22 mouse cellular contexts compared by ENCODE assay signal in the genomic region with DNA sequence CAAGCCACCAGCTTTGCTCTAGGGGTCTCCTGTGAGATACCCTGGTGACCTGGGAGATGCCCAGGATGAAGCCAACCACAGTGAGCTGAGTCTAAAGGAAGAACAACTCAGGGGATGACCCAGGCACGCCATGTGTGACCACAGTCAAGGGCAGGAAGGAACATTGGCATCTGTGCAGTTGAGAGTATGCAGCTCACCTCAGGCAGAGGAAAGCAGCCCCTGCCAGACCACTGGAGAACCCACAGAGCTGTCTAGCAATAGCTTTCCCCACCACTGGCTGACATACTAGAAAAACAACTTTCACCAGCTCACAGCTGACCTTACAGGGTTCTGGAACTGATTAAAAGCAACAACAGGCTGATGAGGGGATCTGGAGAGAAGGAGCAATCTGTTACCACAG.
"Had no signal": no experiment of that assay in that cellular context is flagged by ENCODE, and none has a peak within 500 bp of the region (broad histone marks: within the 10 kb centered on the region; RNA-seq: fewer than 3 reads in every experiment).

No protein-coding gene starts in this region.

- ATAC-seq: liver, embryonic 12.5 days; midbrain, embryonic 15.5 days had no signal

- H3K4me1 ChIP-seq: kidney, embryonic 15.5 days; limb, embryonic 12.5 days; limb, embryonic 15.5 days; liver, embryonic 15.5 days; lung, embryonic 15.5 days; midbrain, embryonic 12.5 days; midbrain, embryonic 15.5 days; neural tube, embryonic 12.5 days; stomach, embryonic 15.5 days had no signal

- DNase-seq: kidney, adult 8-10 months; kidney, postnatal 10 days; kidney, postnatal 4 days; left cerebral cortex, postnatal 4 days; lung, adult 18-20 months; lung, postnatal 14 days; lung, postnatal 4 days; retina, postnatal 1 day; right cerebral cortex, postnatal 25 days; spleen, adult 18-20 months; thymus, postnatal 36 days had no signal

- H3K9me3 ChIP-seq: kidney, embryonic 15.5 days; limb, embryonic 12.5 days; limb, embryonic 15.5 days; liver, embryonic 12.5 days; liver, embryonic 15.5 days; lung, embryonic 15.5 days; midbrain, embryonic 12.5 days; midbrain, embryonic 15.5 days; neural tube, embryonic 12.5 days; neural tube, embryonic 15.5 days; stomach, embryonic 15.5 days had no signal

- H3K4me3 ChIP-seq: kidney, embryonic 15.5 days; limb, embryonic 12.5 days; limb, embryonic 15.5 days; liver, embryonic 12.5 days; liver, embryonic 15.5 days; lung, embryonic 15.5 days; midbrain, embryonic 12.5 days; midbrain, embryonic 15.5 days; neural tube, embryonic 12.5 days; neural tube, embryonic 15.5 days; stomach, embryonic 15.5 days had no signal

- H3K4me2 ChIP-seq: kidney, embryonic 15.5 days; limb, embryonic 12.5 days; limb, embryonic 15.5 days; liver, embryonic 12.5 days; liver, embryonic 15.5 days; lung, embryonic 15.5 days; midbrain, embryonic 12.5 days; midbrain, embryonic 15.5 days; neural tube, embryonic 12.5 days; neural tube, embryonic 15.5 days; stomach, embryonic 15.5 days had no signal

- H3K9ac ChIP-seq: kidney, embryonic 15.5 days; limb, embryonic 12.5 days; limb, embryonic 15.5 days; liver, embryonic 12.5 days; liver, embryonic 15.5 days; lung, embryonic 15.5 days; midbrain, embryonic 12.5 days; midbrain, embryonic 15.5 days; neural tube, embryonic 12.5 days; neural tube, embryonic 15.5 days; stomach, embryonic 15.5 days had no signal

- H3K27ac ChIP-seq: kidney, embryonic 15.5 days; limb, embryonic 12.5 days; limb, embryonic 15.5 days; liver, embryonic 12.5 days; liver, embryonic 15.5 days; lung, embryonic 15.5 days; midbrain, embryonic 12.5 days; midbrain, embryonic 15.5 days; neural tube, embryonic 12.5 days; neural tube, embryonic 15.5 days; stomach, embryonic 15.5 days had no signal

- H3K27me3 ChIP-seq: kidney, embryonic 15.5 days; limb, embryonic 12.5 days; limb, embryonic 15.5 days; liver, embryonic 12.5 days; liver, embryonic 15.5 days; lung, embryonic 15.5 days; midbrain, embryonic 12.5 days; midbrain, embryonic 15.5 days; neural tube, embryonic 12.5 days; neural tube, embryonic 15.5 days; stomach, embryonic 15.5 days had no signal
